Mouse (Mus musculus) lung, embryonic 14.5 days (tissue): ENCODE measurements at regions not wholly inside any gene's neighbourhood (a gene's known extent, or its start where the extent isn't known, plus 50 kb on each side); places are given as distances from the start of the nearest gene placed in this dataset.

Source experiments
- ATAC-seq: fragments of 200-750 bp; cut with Nextera tagmentation; 2 replicates; pipeline ENCODE4 v1.8.0; 2017; ENCODE audit warnings: mild to moderate bottlenecking, moderate TSS enrichment, moderate library complexity; ENCODE audit not compliant: insufficient read depth
- DNase-seq: peaks from one replicate; pipeline ENCODE4 v3.0.0-alpha.2; 2015
- H3K27ac ChIP-seq: fragments of 300-500 bp; sonication (generic); 2 replicates; pipeline ENCODE4 v1.5.1; 2014; ENCODE audit warnings: low read depth, mild to moderate bottlenecking, moderate library complexity
- H3K27me3 ChIP-seq: fragments of 300-500 bp; sonication (generic); 2 replicates; pipeline ENCODE4 v1.6.1; 2014; ENCODE audit warnings: low read length, control low read depth; ENCODE audit not compliant: insufficient read depth
- H3K36me3 ChIP-seq: fragments of 300-500 bp; sonication (generic); 2 replicates; pipeline ENCODE4 v1.6.1; 2014; ENCODE audit warnings: control low read depth; ENCODE audit not compliant: insufficient read depth
- H3K4me1 ChIP-seq: fragments of 300-500 bp; sonication (generic); 2 replicates; pipeline ENCODE4 v1.6.1; 2014; ENCODE audit warnings: antibody characterized with exemption, control low read depth; ENCODE audit not compliant: insufficient read depth
- H3K4me2 ChIP-seq: fragments of 300-500 bp; sonication (generic); 2 replicates; pipeline ENCODE4 v1.6.1; 2014; ENCODE audit warnings: mild to moderate bottlenecking
- H3K4me3 ChIP-seq: fragments of 300-500 bp; sonication (generic); 2 replicates; pipeline ENCODE4 v1.5.1; 2014; ENCODE audit warnings: low read depth, low read length
- H3K9ac ChIP-seq: fragments of 300-500 bp; sonication (generic); 2 replicates; pipeline ENCODE4 v1.6.1; 2014
- H3K9me3 ChIP-seq: fragments of 300-500 bp; sonication (generic); 2 replicates; pipeline ENCODE4 v1.6.1; 2016; ENCODE audit warnings: low read depth, low read length, control low read depth
- CTCF ChIP-seq: IDR thresholded peaks from 2 replicates; pipeline ENCODE4 v1.5.1; 2016; ENCODE audit warnings: antibody characterized with exemption, low read depth
- WGBS: fragments of 180-500 bp; shearing (Covaris S2); extraction: QIAGEN DNeasy Blood & Tissue Kit; methylation state at CpG from one replicate; pipeline ENCODE4 v1.1.7; 2014; 5-methylcytosine and 5-hydroxymethylcytosine counted together

DNA sequence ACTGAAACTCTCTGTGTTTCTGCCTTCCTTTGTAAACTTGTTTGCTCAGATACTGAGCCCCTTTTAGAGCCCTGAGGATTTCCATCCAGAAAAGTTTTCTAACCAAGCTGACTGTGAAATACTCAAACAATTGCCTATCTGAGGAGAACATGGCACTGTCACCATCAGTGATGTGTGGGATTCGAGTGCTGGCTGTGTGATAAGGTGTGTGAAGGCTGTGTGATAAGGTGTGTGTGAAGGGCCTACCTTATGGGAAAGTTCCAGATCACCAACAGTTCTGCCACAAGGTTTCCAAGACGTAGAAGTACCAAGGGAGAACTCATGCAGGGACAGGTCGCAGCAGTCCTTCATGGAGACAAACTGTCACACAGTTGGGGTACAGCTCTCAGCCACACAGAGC lies 89.1 kb upstream of the St6galnac5 start:
- Histone ChIP-seq H3K9ac (no peak overlapping the region), H3K9me3 (no peaks in the 10 kb centered on the region), H3K27me3 (no peaks in the 10 kb centered on the region), H3K4me3 (no peak overlapping the region), H3K27ac (no peak overlapping the region), H3K4me1 (no peaks in the 10 kb centered on the region), H3K4me2 (no peak overlapping the region), H3K36me3 (no peaks in the 10 kb centered on the region)
- 80% methylated on average over 3 of the region's 3 CpGs for WGBS
- no peak for TF ChIP-seq CTCF
- ATAC-seq (no peak), DNase-seq (no peak)

GRCm38 (mm10) chr3:153065890-153066289 lies 83.8 kb upstream of the St6galnac5 start:
- Histone ChIP-seq H3K4me1 (no peaks in the 10 kb centered on the region), H3K4me2 (no peak overlapping the region), H3K4me3 (no peak overlapping the region), H3K27me3 (no peaks in the 10 kb centered on the region), H3K9ac (no peak overlapping the region), H3K27ac (no peak overlapping the region), H3K9me3 (no peaks in the 10 kb centered on the region), H3K36me3 (no peaks in the 10 kb centered on the region)
- TF ChIP-seq CTCF: no peak
- no peak for DNase-seq
- no peak for ATAC-seq
- WGBS: 66% methylated on average over 3 of the region's 3 CpGs

DNA sequence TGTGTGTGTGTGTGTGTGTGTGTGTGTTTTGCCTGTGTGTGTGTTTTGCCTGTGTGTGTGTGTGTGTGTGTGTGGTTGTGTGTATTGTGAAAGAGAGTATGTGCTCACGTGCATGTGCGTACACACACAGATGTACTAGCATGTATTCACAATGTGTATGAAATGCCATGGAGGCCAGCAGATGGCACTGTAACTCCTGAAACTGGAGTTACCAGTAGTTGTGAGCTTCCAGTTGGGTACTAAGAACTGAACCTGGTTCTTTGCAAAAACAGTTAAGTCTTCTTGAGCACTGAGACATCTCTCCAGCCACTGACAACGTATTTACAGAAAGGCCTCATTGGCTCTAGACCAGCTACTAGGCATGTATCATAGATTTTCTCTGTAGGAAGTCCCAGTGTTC lies 71.1 kb upstream of the St6galnac5 start:
- H3K36me3 ChIP-seq: no peaks in the 10 kb centered on the region
- H3K27me3 ChIP-seq: no peaks in the 10 kb centered on the region
- H3K9me3 ChIP-seq: no peaks in the 10 kb centered on the region; the same call in 1 of the 2 replicates
- ATAC-seq (no peak), DNase-seq (no peak)
- no peak overlapping the region for H3K9ac ChIP-seq
- WGBS: 92% methylated on average over 3 of the region's 3 CpGs
- H3K27ac ChIP-seq: no peak overlapping the region
- no peak overlapping the region for H3K4me2 ChIP-seq
- 0 out of 2 replicates have a peak, but pooled peaks have one; percentile 14 for TF ChIP-seq CTCF
- no peaks in the 10 kb centered on the region for H3K4me1 ChIP-seq
- H3K4me3 ChIP-seq: no peak overlapping the region

GRCm38 (mm10) chr3:153051566-153051965 lies 69.5 kb upstream of the St6galnac5 start:
- H3K4me3 ChIP-seq: no peak overlapping the region
- H3K4me1 ChIP-seq: no peaks in the 10 kb centered on the region

GRCm38 (mm10) chr3:153045328-153045727 lies 63.3 kb upstream of the St6galnac5 start:
- ATAC-seq (no peak), DNase-seq (no peak)
- 90% methylated on average over 2 of the region's 2 CpGs for WGBS
- Histone ChIP-seq H3K9ac (no peak overlapping the region), H3K27me3 (no peaks in the 10 kb centered on the region), H3K4me1 (no peaks in the 10 kb centered on the region), H3K4me2 (no peak overlapping the region), H3K27ac (no peak overlapping the region), H3K36me3 (no peaks in the 10 kb centered on the region), H3K9me3 (no peaks in the 10 kb centered on the region), H3K4me3 (no peak overlapping the region)
- TF ChIP-seq CTCF: no peak

More at GRCm38 (mm10) chr3:153051566-153051965, 69.5 kb upstream of the St6galnac5 start:
- Histone ChIP-seq H3K36me3 (no peaks in the 10 kb centered on the region), H3K9me3 (no peaks in the 10 kb centered on the region; the same call in 1 of the 2 replicates), H3K4me2 (no peak overlapping the region), H3K27me3 (no peaks in the 10 kb centered on the region), H3K9ac (no peak overlapping the region), H3K27ac (no peak overlapping the region)
- no peak for ATAC-seq
- DNase-seq: no peak
- TF ChIP-seq CTCF: no peak

DNA sequence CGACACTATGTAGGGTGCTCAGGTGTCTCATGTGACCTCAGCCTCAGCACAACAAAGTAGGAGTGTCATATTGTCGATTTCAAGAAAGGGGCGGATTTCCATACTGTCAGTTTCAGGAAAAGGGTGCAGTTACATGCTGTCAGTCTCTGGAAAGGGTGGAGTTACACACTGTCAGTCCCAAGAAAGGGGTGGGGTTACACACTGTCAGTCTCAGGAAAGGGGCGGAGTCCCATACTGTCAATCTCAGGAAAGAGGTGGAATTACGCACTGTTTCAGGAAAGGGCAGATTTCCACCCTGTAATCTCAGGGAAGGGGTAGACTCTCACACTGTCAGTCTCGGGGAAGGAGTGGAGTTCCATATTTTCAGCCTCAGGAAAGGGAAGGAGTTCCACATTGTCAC lies 51.9 kb upstream of the St6galnac5 start:
- ATAC-seq (no peak), DNase-seq (no peak)
- H3K4me2 ChIP-seq: no peak overlapping the region
- H3K27me3 ChIP-seq: no peaks in the 10 kb centered on the region
- WGBS: 87% methylated on average over 6 of the region's 6 CpGs
- H3K27ac ChIP-seq: no peak overlapping the region
- H3K9me3 ChIP-seq: no peaks in the 10 kb centered on the region
- H3K4me1 ChIP-seq: no peaks in the 10 kb centered on the region
- TF ChIP-seq CTCF: no peak
- H3K36me3 ChIP-seq: no peaks in the 10 kb centered on the region
- H3K4me3 ChIP-seq: no peak overlapping the region
- no peak overlapping the region for H3K9ac ChIP-seq
